Mouse (Mus musculus) adipose tissue, adult 10 weeks (tissue): ENCODE results near the gene Gm27179. TPM values are rescaled to one million over a fixed set of nuclear protein-coding genes. Genes with fewer than 3 reads are reported as not detected.

Source experiments
- polyA plus RNA-seq: library from polyadenylated mRNA; stranded (reverse); fragments of 350-450 nt; fragmentation: Illumina TruSeq; extraction: RNeasy Lipid Tissue Mini Kit (QIAGEN cat#74804); gene quantifications from one replicate; pipeline ENCODE4 v1.2.3, GENCODE M21; 2014; ENCODE audit warnings: low read depth, low replicate concordance

Gene Gm27179
- polyA plus RNA-seq = 0.10 TPM

GRCm38 (mm10) chr14:69512449-69512848, at the start of gene Gm27179:
Gm27179 (minus strand) TSS chr14:69512549.

GRCm38 (mm10) chr14:69555110-69555831, 42.9 kb upstream of the Gm27179 start, which contains the start of gene Entpd4b:
Entpd4b (plus strand) TSS chr14:69555424.

GRCm38 (mm10) chr14:69503174-69503573, 9.2 kb downstream of the Gm27179 start, which contains the start of gene Gm16867:
Gm16867 (minus strand) TSS chr14:69503362.

Other genes with a start within 250 kb of the Gm27179 start
- not detected for gene Synb, start 218.2 kb downstream of the Gm27179 start, polyA plus RNA-seq
- gene Gm16867, start 9.2 kb downstream of the Gm27179 start, polyA plus RNA-seq = 1.9 TPM
- gene Entpd4b, start 42.9 kb upstream of the Gm27179 start, polyA plus RNA-seq = 69.6 TPM